Mouse (Mus musculus) lung, adult 2 months (tissue): ENCODE data around the gene Cwc27.

Source experiments
- CTCF ChIP-seq: fragments of 200-500 bp; IDR thresholded peaks from 2 replicates; pipeline ENCODE4 v1.5.1; 2011; ENCODE audit warnings: mild to moderate bottlenecking, low read length, control low read depth; ENCODE audit not compliant: insufficient read depth
- POLR2A ChIP-seq: fragments of 200-500 bp; IDR thresholded peaks from 2 replicates; pipeline ENCODE4 v1.6.1; 2011; ENCODE audit warnings: low read depth, mild to moderate bottlenecking, control low read depth, low read length, borderline replicate concordance; ENCODE audit errors: extremely low read depth

GRCm38 (mm10) chr13:104799067-104799466 is 17.9 kb downstream of the Cwc27 start:
- TF ChIP-seq CTCF (no peak), POLR2A (no peak)
